Mouse (Mus musculus) liver, embryonic 14.5 days (tissue): Measurements from ENCODE around the gene 3100002H09Rik. TPM values are rescaled to one million over a fixed set of nuclear protein-coding genes. Genes with fewer than 3 reads are reported as not detected.

Experiments
- ATAC-seq: fragments of 200-750 bp; cut with Nextera tagmentation; 2 replicates; pipeline ENCODE4 v1.8.0; 2017; ENCODE audit warnings: moderate number of reproducible peaks, mild to moderate bottlenecking, moderate library complexity; ENCODE audit not compliant: insufficient read depth
- DNase-seq, 3 experiments: peaks; one replicate each; pipeline ENCODE4 v3.0.0-alpha.2; 2012 to 2013; ENCODE audit warnings: low read depth in 3 of 3, low spot score in 3 of 3
- H3K27ac ChIP-seq: fragments of 300-500 bp; sonication (generic); 2 replicates; pipeline ENCODE4 v1.5.1; 2014; ENCODE audit warnings: moderate library complexity, mild to moderate bottlenecking, control low read depth, inconsistent platforms
- H3K27me3 ChIP-seq: fragments of 300-500 bp; sonication (generic); 2 replicates; pipeline ENCODE4 v1.6.1; 2014; ENCODE audit warnings: mild to moderate bottlenecking, low read length, moderate library complexity; ENCODE audit not compliant: control insufficient read depth, insufficient read depth
- H3K36me3 ChIP-seq: fragments of 300-500 bp; sonication (generic); replicated peaks from 2 replicates; pipeline ENCODE4 v1.6.1; 2014; ENCODE audit warnings: low read depth; ENCODE audit not compliant: control insufficient read depth, insufficient read depth
- H3K4me1 ChIP-seq, 2 experiments: fragments of 200-500 bp in 1 of 2; fragments of 300-500 bp in 1 of 2; sonication (generic) in 1 of 2; replicated peaks; 2 replicates each; pipeline ENCODE4 v1.6.1; 2012 to 2014; ENCODE audit warnings: antibody characterized with exemption in 1 of 2, inconsistent platforms in 1 of 2, low read length in 1 of 2; ENCODE audit not compliant: control insufficient read depth in 2 of 2, insufficient read depth in 2 of 2
- H3K4me2 ChIP-seq: fragments of 300-500 bp; sonication (generic); 2 replicates; pipeline ENCODE4 v1.6.1; 2014; ENCODE audit warnings: low read depth, mild to moderate bottlenecking, control low read depth, moderate library complexity
- H3K4me3 ChIP-seq, 2 experiments: fragments of 200-500 bp in 1 of 2; fragments of 300-500 bp in 1 of 2; sonication (generic) in 1 of 2; 2 replicates each; pipeline ENCODE4 v1.5.1; 2012 to 2014; ENCODE audit warnings: low read depth in 2 of 2, low read length in 2 of 2, mild to moderate bottlenecking in 2 of 2, control low read depth in 1 of 2, inconsistent platforms in 1 of 2, moderate library complexity in 1 of 2; ENCODE audit not compliant: insufficient read depth in 1 of 2
- H3K9ac ChIP-seq: fragments of 300-500 bp; sonication (generic); replicated peaks from 2 replicates; pipeline ENCODE4 v1.6.1; 2014; ENCODE audit warnings: mild to moderate bottlenecking, control low read depth, moderate library complexity
- H3K9me3 ChIP-seq: fragments of 300-500 bp; sonication (generic); 2 replicates; pipeline ENCODE4 v1.6.1; 2016; ENCODE audit warnings: low read length, mixed read lengths; ENCODE audit not compliant: control insufficient read depth
- CTCF ChIP-seq: IDR thresholded peaks from 2 replicates; pipeline ENCODE4 v1.5.1; 2016; ENCODE audit warnings: antibody characterized with exemption, low read depth, control low read depth
- EP300 ChIP-seq: IDR thresholded peaks from 2 replicates; pipeline ENCODE4 v1.6.1; 2016; ENCODE audit warnings: antibody characterized with exemption, low read depth
- WGBS: fragments of 180-500 bp; shearing (Covaris S2); extraction: QIAGEN DNeasy Blood & Tissue Kit; methylation state at CpG from one replicate; pipeline ENCODE4 v1.1.7; 2014; ENCODE audit not compliant: insufficient replicate concordance; 5-methylcytosine and 5-hydroxymethylcytosine counted together
- polyA plus RNA-seq, 2 experiments: library from polyadenylated mRNA; depleted of rRNA in 1 of 2; stranded (reverse) in 1 of 2; unstranded in 1 of 2; fragments of >200 nt; fragmentation: Nextera tagmentation in 1 of 2; extraction: Ambion mirVana in 1 of 2; gene quantifications; 2 replicates each; pipeline versions ENCODE4 v1.2.1 to v1.2.3; 2012 to 2014

The 3100002H09Rik gene
- polyA plus RNA-seq, 2 experiments: not detected

DNA sequence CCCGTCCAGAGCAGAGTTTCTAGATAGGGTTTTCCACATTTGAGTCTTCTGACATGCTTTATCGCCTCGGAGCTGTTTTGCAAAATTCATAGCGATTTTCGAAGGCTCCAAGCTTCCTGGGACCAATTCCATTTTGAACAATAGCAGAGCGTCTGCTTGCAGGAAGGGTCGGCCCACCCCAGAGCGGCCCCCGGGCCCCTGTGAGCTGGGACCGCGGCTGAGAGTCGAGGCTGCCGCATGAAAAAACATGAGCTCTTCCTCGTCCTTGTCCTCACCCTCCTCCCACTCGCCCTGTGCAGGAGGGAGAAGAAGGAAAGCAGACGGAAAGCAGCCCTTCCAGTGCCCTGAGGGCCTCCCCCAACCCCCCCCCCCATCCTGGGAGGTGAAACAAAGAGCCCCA lies 8.0 kb upstream of the 3100002H09Rik start:
- WGBS: 15% methylated on average over 16 of the region's 16 CpGs
- H3K4me2 ChIP-seq: no peak overlapping the region
- no peak for ATAC-seq

GRCm38 (mm10) chr4:124616636-124617035 lies 6.0 kb upstream of the 3100002H09Rik start:
- Histone ChIP-seq H3K36me3 (no peaks in the 10 kb centered on the region), H3K4me3 (no peak overlapping the region), H3K4me2 (no peak overlapping the region), H3K27me3 (peaks cover 34% of the 10 kb centered on the region), H3K27ac (no peak overlapping the region), H3K4me1 (no peaks in the 10 kb centered on the region; a peak in 1 of 4 replicates), H3K9me3 (no peaks in the 10 kb centered on the region), H3K9ac (no peak overlapping the region)
- 43% methylated on average over 1 of the region's 1 CpGs for WGBS
- ATAC-seq: no peak
- TF ChIP-seq EP300 (no peak), CTCF (no peak)
- DNase-seq: no peak

More for the DNA sequence above, 8.0 kb upstream of the 3100002H09Rik start:
- peaks cover 34% of the 10 kb centered on the region for H3K27me3 ChIP-seq
- H3K4me3 ChIP-seq: no peak overlapping the region
- no peaks in the 10 kb centered on the region for H3K36me3 ChIP-seq
- no peak for DNase-seq
- no peaks in the 10 kb centered on the region for H3K4me1 ChIP-seq
- H3K9ac ChIP-seq: no peak overlapping the region
- H3K9me3 ChIP-seq: no peaks in the 10 kb centered on the region
- H3K27ac ChIP-seq: no peak overlapping the region
- TF ChIP-seq EP300 (no peak), CTCF (no peak)

DNA sequence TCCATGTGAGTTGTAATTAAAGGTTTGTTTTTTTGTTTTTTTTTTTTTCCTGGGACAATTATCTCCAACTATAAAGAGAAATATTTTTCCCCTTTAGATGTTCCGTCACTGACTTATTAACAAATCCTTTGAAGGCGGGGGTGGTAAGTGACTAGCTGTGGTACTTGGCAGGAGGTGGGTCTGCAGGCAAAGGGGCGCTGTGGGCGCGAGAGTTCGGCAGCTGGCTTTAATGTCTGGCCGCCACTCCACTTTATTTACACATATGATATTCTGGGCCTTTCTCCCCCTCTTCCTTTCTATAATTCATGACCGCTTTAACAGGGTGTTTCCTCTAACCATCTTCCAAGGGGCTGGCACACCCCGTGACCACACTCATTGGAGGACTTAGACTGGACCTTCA lies 5.4 kb upstream of the 3100002H09Rik start:
- Histone ChIP-seq H3K27ac (no peak overlapping the region), H3K36me3 (no peaks in the 10 kb centered on the region), H3K27me3 (peaks cover 34% of the 10 kb centered on the region), H3K9ac (no peak overlapping the region), H3K4me1 (peaks cover 0 to 2% of the 10 kb centered on the region in 2 experiments; a peak in 2 of 4 replicates), H3K4me3 (no peak overlapping the region), H3K4me2 (no peak overlapping the region), H3K9me3 (no peaks in the 10 kb centered on the region)
- 64% methylated on average over 9 of the region's 9 CpGs for WGBS
- TF ChIP-seq EP300: no peak
- ATAC-seq (no peak), DNase-seq (no peak)

GRCm38 (mm10) chr4:124615406-124615960 lies 4.9 kb upstream of the 3100002H09Rik start:
- no peak for TF ChIP-seq EP300
- Histone ChIP-seq H3K36me3 (no peaks in the 10 kb centered on the region), H3K4me3 (no peak overlapping the region), H3K27me3 (peaks cover 34% of the 10 kb centered on the region), H3K27ac (no peak overlapping the region), H3K9me3 (no peaks in the 10 kb centered on the region), H3K9ac (no peak overlapping the region), H3K4me2 (no peak overlapping the region), H3K4me1 (peaks cover 0 to 2% of the 10 kb centered on the region in 2 experiments; a peak in 2 of 4 replicates)
- ATAC-seq (no peak), DNase-seq (no peak)
- WGBS: 49% methylated on average over 14 of the region's 14 CpGs

- Histone ChIP-seq H3K27ac (no peak overlapping the region), H3K4me1 (peaks cover 4 to 6% of the 10 kb centered on the region in 2 experiments), H3K9ac (no peak overlapping the region), H3K4me3 (no peak overlapping the region), H3K36me3 (no peaks in the 10 kb centered on the region), H3K9me3 (no peaks in the 10 kb centered on the region), H3K4me2 (no peak overlapping the region), H3K27me3 (peaks cover 34% of the 10 kb centered on the region)
- WGBS: 7% methylated on average over 1 of the region's 1 CpGs
- TF ChIP-seq EP300 (no peak), CTCF (no peak)
- DNase-seq (no peak), ATAC-seq (no peak)
These were observed 3.6 kb upstream of the 3100002H09Rik start for GRCm38 (mm10) chr4:124614189-124614588.
